Mouse (Mus musculus) midbrain, postnatal 0 days (tissue): ENCODE measurements around the gene 2700049A03Rik. TPM values are rescaled to one million over a fixed set of nuclear protein-coding genes. Genes with fewer than 3 reads are reported as not detected.

Source experiments
- ATAC-seq: fragments of 200-750 bp; cut with Nextera tagmentation; 2 replicates; pipeline ENCODE4 v1.8.0; 2017; ENCODE audit warnings: moderate number of reproducible peaks, mild to moderate bottlenecking, moderate TSS enrichment, moderate library complexity; ENCODE audit not compliant: low FRiP score
- DNase-seq: peaks from one replicate; pipeline ENCODE4 v3.0.0-alpha.2; 2015; ENCODE audit warnings: low spot score
- H3K27ac ChIP-seq: fragments of 300-500 bp; sonication (generic); 2 replicates; pipeline ENCODE4 v1.5.1; 2014; ENCODE audit warnings: low read depth, mild to moderate bottlenecking, low read length, mixed read lengths
- H3K27me3 ChIP-seq: fragments of 300-500 bp; sonication (generic); 2 replicates; pipeline ENCODE4 v1.6.1; 2014; ENCODE audit warnings: low read length, control low read depth, mixed read lengths; ENCODE audit not compliant: insufficient read depth
- H3K36me3 ChIP-seq: fragments of 300-500 bp; sonication (generic); 2 replicates; pipeline ENCODE4 v1.6.1; 2014; ENCODE audit warnings: low read length, control low read depth, mixed read lengths; ENCODE audit not compliant: insufficient read depth
- H3K4me1 ChIP-seq: fragments of 300-500 bp; sonication (generic); 2 replicates; pipeline ENCODE4 v1.6.1; 2014; ENCODE audit warnings: mild to moderate bottlenecking, control low read depth, antibody characterized with exemption, low read length, mixed read lengths; ENCODE audit not compliant: insufficient read depth
- H3K4me2 ChIP-seq: fragments of 300-500 bp; sonication (generic); 2 replicates; pipeline ENCODE4 v1.6.1; 2014; ENCODE audit warnings: low read depth, mild to moderate bottlenecking, low read length, mixed read lengths; ENCODE audit not compliant: poor library complexity, severe bottlenecking
- H3K4me3 ChIP-seq: fragments of 300-500 bp; sonication (generic); 2 replicates; pipeline ENCODE4 v1.5.1; 2014; ENCODE audit warnings: low read depth, mild to moderate bottlenecking, low read length, moderate library complexity
- H3K9ac ChIP-seq: fragments of 300-500 bp; sonication (generic); replicated peaks from 2 replicates; pipeline ENCODE4 v1.6.1; 2014; ENCODE audit warnings: mild to moderate bottlenecking, low read length, moderate library complexity, mixed read lengths; ENCODE audit not compliant: poor library complexity, severe bottlenecking
- H3K9me3 ChIP-seq: fragments of 300-500 bp; sonication (generic); 2 replicates; pipeline ENCODE4 v1.6.1; 2016; ENCODE audit warnings: low read length, control low read depth
- CTCF ChIP-seq: IDR thresholded peaks from 2 replicates; pipeline ENCODE4 v1.5.1; 2016; ENCODE audit warnings: antibody characterized with exemption, mild to moderate bottlenecking
- WGBS: fragments of 180-500 bp; shearing (Covaris S2); extraction: QIAGEN DNeasy Blood & Tissue Kit; methylation state at CpG from one replicate; pipeline ENCODE4 v1.1.7; 2014; 5-methylcytosine and 5-hydroxymethylcytosine counted together
- polyA plus RNA-seq: library from polyadenylated mRNA; unstranded; fragments of >200 nt; fragmentation: Nextera tagmentation; extraction: Ambion mirVana; gene quantifications from 2 replicates; pipeline ENCODE4 v1.2.1, GENCODE M21; 2015
- total RNA-seq: library from RNA; depleted of rRNA; stranded (reverse); fragments of >200 nt; gene quantifications from 2 replicates; pipeline ENCODE4 v1.2.3, GENCODE M21; 2014

2700049A03Rik gene
- total and polyA plus RNA-seq, 2 experiments from 2014 or later = 7.1 to 8.1 TPM

GRCm38 (mm10) chr12:71150167-71150566 lies 13.5 kb downstream of the 2700049A03Rik start:
- Histone ChIP-seq H3K9ac (no peak overlapping the region), H3K9me3 (no peaks in the 10 kb centered on the region), H3K27ac (no peak overlapping the region), H3K36me3 (peaks cover 37% of the 10 kb centered on the region), H3K4me3 (no peak overlapping the region), H3K4me2 (no peak overlapping the region), H3K27me3 (no peaks in the 10 kb centered on the region), H3K4me1 (no peaks in the 10 kb centered on the region)
- ATAC-seq = no peak
- 97% methylated on average over 8 of the region's 8 CpGs for WGBS
- DNase-seq = no peak
- TF ChIP-seq CTCF = no peak

GRCm38 (mm10) chr12:71154979-71155378 lies 18.3 kb downstream of the 2700049A03Rik start:
- DNase-seq = no peak
- no peak for TF ChIP-seq CTCF
- no peaks in the 10 kb centered on the region for H3K27me3 ChIP-seq
- no peaks in the 10 kb centered on the region for H3K9me3 ChIP-seq
- no peak overlapping the region for H3K4me2 ChIP-seq
- H3K4me1 ChIP-seq = no peaks in the 10 kb centered on the region
- H3K36me3 ChIP-seq = peaks cover 37% of the 10 kb centered on the region
- no peak overlapping the region for H3K9ac ChIP-seq
- H3K27ac ChIP-seq = no peak overlapping the region
- ATAC-seq = no peak
- H3K4me3 ChIP-seq = no peak overlapping the region
- WGBS = 94% methylated on average over 6 of the region's 6 CpGs

- ATAC-seq = no peak
- Histone ChIP-seq H3K4me2 (no peak overlapping the region), H3K4me1 (no peaks in the 10 kb centered on the region), H3K9me3 (no peaks in the 10 kb centered on the region), H3K27ac (no peak overlapping the region), H3K9ac (no peak overlapping the region), H3K4me3 (no peak overlapping the region), H3K36me3 (peaks cover 29% of the 10 kb centered on the region), H3K27me3 (no peaks in the 10 kb centered on the region)
- no peak for DNase-seq
- 92% methylated on average over 6 of the region's 6 CpGs for WGBS
- TF ChIP-seq CTCF = no peak
Observed at GRCm38 (mm10) chr12:71157974-71158373, 21.3 kb downstream of the 2700049A03Rik start.

GRCm38 (mm10) chr12:71164410-71164809 lies 27.8 kb downstream of the 2700049A03Rik start:
- WGBS = 96% methylated on average over 9 of the region's 9 CpGs
- no peak overlapping the region for H3K9ac ChIP-seq
- no peak overlapping the region for H3K27ac ChIP-seq
- peaks cover 25% of the 10 kb centered on the region for H3K36me3 ChIP-seq
- H3K4me2 ChIP-seq = no peak overlapping the region
- no peaks in the 10 kb centered on the region for H3K27me3 ChIP-seq
- ATAC-seq (no peak), DNase-seq (no peak)
- H3K9me3 ChIP-seq = no peaks in the 10 kb centered on the region
- no peaks in the 10 kb centered on the region for H3K4me1 ChIP-seq
- H3K4me3 ChIP-seq = no peak overlapping the region
- no peak for TF ChIP-seq CTCF

- WGBS = 91% methylated on average over 1 of the region's 1 CpGs
- DNase-seq (no peak), ATAC-seq (no peak)
- no peak overlapping the region for H3K4me2 ChIP-seq
- H3K36me3 ChIP-seq = peaks cover 26% of the 10 kb centered on the region
- H3K4me1 ChIP-seq = no peaks in the 10 kb centered on the region
- TF ChIP-seq CTCF = no peak
- H3K4me3 ChIP-seq = no peak overlapping the region
- no peak overlapping the region for H3K9ac ChIP-seq
- no peak overlapping the region for H3K27ac ChIP-seq
- no peaks in the 10 kb centered on the region for H3K27me3 ChIP-seq
- no peaks in the 10 kb centered on the region for H3K9me3 ChIP-seq
Observed at GRCm38 (mm10) chr12:71169911-71170310, 33.3 kb downstream of the 2700049A03Rik start.

- 94% methylated on average over 3 of the region's 3 CpGs for WGBS
- Histone ChIP-seq H3K4me1 (no peaks in the 10 kb centered on the region), H3K9ac (no peak overlapping the region)
Observed at GRCm38 (mm10) chr12:71183736-71184135, 47.1 kb downstream of the 2700049A03Rik start.

More at GRCm38 (mm10) chr12:71183736-71184135, 47.1 kb downstream of the 2700049A03Rik start:
- Histone ChIP-seq H3K27ac (no peak overlapping the region), H3K9me3 (no peaks in the 10 kb centered on the region), H3K27me3 (no peaks in the 10 kb centered on the region), H3K4me2 (no peak overlapping the region), H3K36me3 (peaks cover 25% of the 10 kb centered on the region), H3K4me3 (no peak overlapping the region)
- DNase-seq (no peak), ATAC-seq (no peak)
- TF ChIP-seq CTCF = no peak
